In the genomic region with DNA sequence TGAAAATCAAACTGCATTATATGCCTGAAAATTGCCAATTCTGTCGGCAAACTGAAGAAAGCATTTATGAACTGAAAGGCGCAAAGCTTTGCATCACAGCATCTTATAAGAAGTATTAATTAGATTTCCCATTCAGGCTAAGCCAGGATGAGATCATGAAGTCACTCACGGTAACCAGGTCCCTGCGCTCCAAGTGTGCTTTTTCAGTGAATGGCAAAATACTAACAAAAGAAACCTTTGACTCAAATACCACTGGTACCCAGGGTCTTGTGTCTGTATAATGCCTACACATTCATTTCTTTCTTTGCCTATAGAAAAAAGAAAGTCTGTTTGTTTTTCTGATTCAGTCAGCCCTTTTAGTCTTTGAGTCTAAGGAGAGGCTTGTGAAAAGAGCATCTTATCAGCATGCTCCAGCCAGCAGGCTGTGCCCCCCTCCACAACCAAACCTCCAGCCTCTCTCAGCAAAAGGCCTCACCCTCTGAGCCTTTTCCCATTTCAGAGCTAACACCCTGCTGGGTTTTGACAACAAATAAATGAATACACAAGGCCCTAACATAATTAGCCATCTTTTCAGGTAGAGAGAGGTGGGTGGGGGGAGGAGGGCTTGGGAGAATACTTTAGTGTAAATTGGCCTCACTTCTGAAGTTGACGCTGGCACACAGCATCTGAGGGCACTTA, we compare ENCODE assay signal across 9 mouse cellular contexts.
DNase-seq lines count a peak whose midpoint lies in the region; ATAC-seq lines count a peak whose summit lies in the region.
"Had no signal": no experiment of that assay in that cellular context is flagged by ENCODE, and none has a peak within 500 bp of the region (broad histone marks: within the 10 kb centered on the region; RNA-seq: fewer than 3 reads in every experiment).

No protein-coding gene starts in this region.

- H3K4me1 ChIP-seq in kidney, embryonic 16.5 days (ENCODE audit: insufficient read depth, low read length), result peaks cover 61% of the 10 kb centered on the region
- H3K4me1 ChIP-seq in embryonic facial prominence, embryonic 10.5 days, result peaks cover 70% of the 10 kb centered on the region
- peaks cover 36% of the 10 kb centered on the region for H3K4me1 ChIP-seq in limb, embryonic 11.5 days (ENCODE audit: control insufficient read depth, insufficient read depth, low read length)
- H3K4me1 ChIP-seq in neural tube, embryonic 13.5 days (replicated peaks), result peaks cover 61% of the 10 kb centered on the region

- H3K27ac ChIP-seq in kidney, embryonic 16.5 days (ENCODE audit: low read length), result no peak overlapping the region
- H3K27ac ChIP-seq in embryonic facial prominence, embryonic 10.5 days (replicated peaks), result peak overlapping the region; percentile 96
- H3K27ac ChIP-seq in limb, embryonic 11.5 days (replicated peaks; ENCODE audit: low read depth, low read length), result no peak overlapping the region
- H3K27ac ChIP-seq in neural tube, embryonic 13.5 days (replicated peaks), result peak overlapping the region; percentile 18; the same call in 1 of the 2 replicates

- no peak for ATAC-seq in kidney, embryonic 16.5 days (ENCODE audit: low FRiP score, low TSS enrichment)
- no peak for ATAC-seq in limb, embryonic 11.5 days (ENCODE audit: insufficient number of reproducible peaks, low FRiP score, low TSS enrichment, low read depth)
- no peak for ATAC-seq in neural tube, embryonic 13.5 days (ENCODE audit: low read depth)
- ATAC-seq in granulocyte monocyte progenitor cell, adult 5-6 weeks (replicated peaks; ENCODE audit: poor library complexity, severe bottlenecking), result no peak

- H3K36me3 ChIP-seq in kidney, embryonic 16.5 days (ENCODE audit: insufficient read depth, low read length), result peaks cover 6% of the 10 kb centered on the region; the same call in 1 of the 2 replicates
- H3K36me3 ChIP-seq in embryonic facial prominence, embryonic 10.5 days (replicated peaks), result peaks cover 6% of the 10 kb centered on the region
- H3K36me3 ChIP-seq in limb, embryonic 11.5 days (ENCODE audit: control insufficient read depth, insufficient read depth, low read length), result no peaks in the 10 kb centered on the region
- H3K36me3 ChIP-seq in neural tube, embryonic 13.5 days, result no peaks in the 10 kb centered on the region

- H3K9me3 ChIP-seq in kidney, embryonic 16.5 days (ENCODE audit: low read length), result no peaks in the 10 kb centered on the region
- no peaks in the 10 kb centered on the region for H3K9me3 ChIP-seq in embryonic facial prominence, embryonic 10.5 days
- no peaks in the 10 kb centered on the region for H3K9me3 ChIP-seq in limb, embryonic 11.5 days (ENCODE audit: control insufficient read depth, low read length)
- H3K9me3 ChIP-seq in neural tube, embryonic 13.5 days, result no peaks in the 10 kb centered on the region

- H3K27me3 ChIP-seq in kidney, embryonic 16.5 days (ENCODE audit: insufficient read depth, low read length), result no peaks in the 10 kb centered on the region
- peaks cover 33% of the 10 kb centered on the region for H3K27me3 ChIP-seq in embryonic facial prominence, embryonic 10.5 days (replicated peaks; ENCODE audit: low read depth, poor library complexity, severe bottlenecking)
- no peaks in the 10 kb centered on the region for H3K27me3 ChIP-seq in limb, embryonic 11.5 days (ENCODE audit: control insufficient read depth, insufficient read depth, low read length)
- H3K27me3 ChIP-seq in neural tube, embryonic 13.5 days, result no peaks in the 10 kb centered on the region

- peak overlapping the region; percentile 87 for H3K4me2 ChIP-seq in kidney, embryonic 16.5 days (replicated peaks; ENCODE audit: low read depth, low read length)
- peak overlapping the region; percentile 77 for H3K4me2 ChIP-seq in limb, embryonic 11.5 days (ENCODE audit: low read depth, severe bottlenecking)
- H3K4me2 ChIP-seq in neural tube, embryonic 13.5 days, result peak overlapping the region; percentile 85

- DNase-seq in kidney, postnatal 25 days, result no peak
- DNase-seq in embryonic facial prominence, embryonic 10.5 days (ENCODE audit: low spot score), result no peak
- DNase-seq in limb, embryonic 11.5 days (ENCODE audit: low spot score), result no peak
- DNase-seq in layer of hippocampus, adult 9-10 months (ENCODE audit: low spot score), result no peak
- DNase-seq in frontal cortex, adult 2 months (ENCODE audit: extremely low spot score in 1 of 2, low spot score in 1 of 2), result no peak
- DNase-seq: kidney, postnatal 10 days had no signal

- peak overlapping the region; percentile 98 for H3K4me3 ChIP-seq in kidney, embryonic 16.5 days (ENCODE audit: low read length)
- H3K4me3 ChIP-seq in embryonic facial prominence, embryonic 10.5 days, result peak overlapping the region; percentile 87
- peak overlapping the region; percentile 86 for H3K4me3 ChIP-seq in limb, embryonic 11.5 days (ENCODE audit: low read depth, low read length)
- peak overlapping the region; percentile 93 for H3K4me3 ChIP-seq in neural tube, embryonic 13.5 days

- peak overlapping the region; percentile 98; the same call in 1 of the 2 replicates for H3K9ac ChIP-seq in kidney, embryonic 16.5 days (replicated peaks; ENCODE audit: low read length)
- H3K9ac ChIP-seq in limb, embryonic 11.5 days (ENCODE audit: low read length), result no peak overlapping the region
- H3K9ac ChIP-seq in neural tube, embryonic 13.5 days, result peak overlapping the region; percentile 97

- 78% methylated on average over 5 of the region's 5 CpGs for WGBS in kidney, embryonic 16.5 days
- 36% methylated on average over 5 of the region's 5 CpGs for WGBS in embryonic facial prominence, embryonic 10.5 days
- WGBS in limb, embryonic 11.5 days, result 55% methylated on average over 5 of the region's 5 CpGs
- WGBS in neural tube, embryonic 13.5 days, result 34% methylated on average over 5 of the region's 5 CpGs

Comparison
In these comparisons a context has a peak if more than half of its experiments do, and no peak if none do; other contexts are left out.
1. H3K27ac ChIP-seq: peak in embryonic facial prominence, embryonic 10.5 days (single experiment) and neural tube, embryonic 13.5 days (single experiment); none in kidney, embryonic 16.5 days (single experiment) and limb, embryonic 11.5 days (single experiment).
2. Peak in every context shown above with its lines, with median percentiles within 50 percentile points of each other: H3K4me2 ChIP-seq and H3K4me3 ChIP-seq.